ENCODE assay signal across 8 mouse cellular contexts in the genomic region with DNA sequence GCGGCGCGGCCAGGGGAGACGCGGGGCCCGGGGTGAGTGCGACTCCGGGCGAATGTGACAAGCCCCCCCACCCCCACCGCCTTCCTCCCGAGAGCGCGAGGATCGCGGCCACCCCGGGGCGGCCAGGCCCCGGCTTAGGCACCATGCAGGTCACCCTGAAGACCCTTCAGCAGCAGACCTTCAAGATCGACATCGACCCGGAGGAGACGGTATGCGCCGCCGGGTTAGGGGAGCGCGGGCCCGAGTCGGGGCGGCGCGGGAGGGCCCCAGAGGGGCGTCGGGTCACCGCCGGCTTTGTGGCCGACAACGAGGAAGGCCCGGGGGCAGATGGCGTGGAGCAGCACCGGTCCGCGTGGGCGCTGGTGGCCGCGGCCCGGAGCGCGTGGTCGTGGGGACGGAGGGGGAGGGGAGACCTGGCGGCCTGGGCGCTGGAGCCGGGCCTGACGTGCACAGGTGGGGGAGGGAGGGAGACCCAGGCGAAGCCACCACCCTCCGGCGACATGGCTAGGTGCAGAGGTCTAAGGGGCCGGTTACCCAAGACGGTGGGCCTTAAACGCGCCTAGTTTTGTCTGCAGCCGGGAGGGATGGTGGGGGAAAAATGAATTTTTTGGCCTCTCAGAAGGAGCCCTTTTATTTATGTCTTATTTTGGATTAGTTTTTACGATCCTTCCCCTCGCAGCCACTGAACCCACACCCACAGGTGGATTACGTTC. TPM values are rescaled to one million over a fixed set of nuclear protein-coding genes. Genes with fewer than 3 reads are reported as not detected.
DNase-seq lines count a peak whose midpoint lies in the region; ATAC-seq lines count a peak whose summit lies in the region.

No protein-coding gene starts in this region.

- H3K4me3 ChIP-seq in forebrain, embryonic 13.5 days: peak overlapping the region; percentile 99
- H3K4me3 ChIP-seq in hindbrain, embryonic 16.5 days (ENCODE audit: low read length): peak overlapping the region; percentile 97
- H3K4me3 ChIP-seq in limb, embryonic 15.5 days: peak overlapping the region; percentile 96
- peak overlapping the region; percentile 99 for H3K4me3 ChIP-seq in midbrain, embryonic 13.5 days (replicated peaks)

- under 1% methylated on average over 63 of the region's 66 CpGs for WGBS in forebrain, embryonic 13.5 days
- WGBS in hindbrain, embryonic 16.5 days: under 1% methylated on average over 49 of the region's 66 CpGs
- under 1% methylated on average over 50 of the region's 66 CpGs for WGBS in limb, embryonic 15.5 days
- WGBS in midbrain, embryonic 13.5 days: under 1% methylated on average over 62 of the region's 66 CpGs

- no peaks in the 10 kb centered on the region for H3K9me3 ChIP-seq in forebrain, embryonic 13.5 days (replicated peaks)
- H3K9me3 ChIP-seq in hindbrain, embryonic 16.5 days (ENCODE audit: control insufficient read depth, low read length): no peaks in the 10 kb centered on the region
- H3K9me3 ChIP-seq in limb, embryonic 15.5 days: no peaks in the 10 kb centered on the region
- no peaks in the 10 kb centered on the region for H3K9me3 ChIP-seq in midbrain, embryonic 13.5 days

- peaks cover 34% of the 10 kb centered on the region for H3K4me1 ChIP-seq in forebrain, embryonic 13.5 days
- H3K4me1 ChIP-seq in hindbrain, embryonic 16.5 days (ENCODE audit: control insufficient read depth, insufficient read depth, low read depth, low read length): peaks cover 25% of the 10 kb centered on the region
- peaks cover 11% of the 10 kb centered on the region for H3K4me1 ChIP-seq in limb, embryonic 15.5 days
- H3K4me1 ChIP-seq in midbrain, embryonic 13.5 days (replicated peaks): peaks cover 33% of the 10 kb centered on the region

- peak; percentile 31 for ATAC-seq in frontal cortex, adult (ENCODE audit: low TSS enrichment)
- peak; percentile 54 for ATAC-seq in forebrain, embryonic 13.5 days
- peak; percentile 53 for ATAC-seq in hindbrain, embryonic 16.5 days
- ATAC-seq in limb, embryonic 15.5 days (ENCODE audit: insufficient number of reproducible peaks, low FRiP score, low TSS enrichment, low read depth): peak; percentile 8
- ATAC-seq in midbrain, embryonic 13.5 days: peak; percentile 73

- peak overlapping the region; percentile 76 for H3K4me2 ChIP-seq in forebrain, embryonic 13.5 days
- H3K4me2 ChIP-seq in hindbrain, embryonic 16.5 days (ENCODE audit: low read length): peak overlapping the region; percentile 80
- peak overlapping the region; percentile 47 for H3K4me2 ChIP-seq in limb, embryonic 15.5 days
- H3K4me2 ChIP-seq in midbrain, embryonic 13.5 days (replicated peaks): peak overlapping the region; percentile 68

- H3K9ac ChIP-seq in forebrain, embryonic 13.5 days: peak overlapping the region; percentile 95
- peak overlapping the region; percentile 97 for H3K9ac ChIP-seq in hindbrain, embryonic 16.5 days (ENCODE audit: low read depth, low read length)
- peak overlapping the region; percentile 89 for H3K9ac ChIP-seq in limb, embryonic 15.5 days
- peak overlapping the region; percentile 93 for H3K9ac ChIP-seq in midbrain, embryonic 13.5 days (replicated peaks)

- no peak for DNase-seq in frontal cortex, postnatal 14 days (ENCODE audit: low spot score in 2 of 2)
- DNase-seq in adrenal gland, postnatal 14 days: peak; percentile 71
- peak; percentile 41 to 51 for DNase-seq in spleen, postnatal 36 days (ENCODE audit: low spot score in 2 of 2)

- H3K27me3 ChIP-seq in forebrain, embryonic 13.5 days: no peaks in the 10 kb centered on the region
- no peaks in the 10 kb centered on the region for H3K27me3 ChIP-seq in hindbrain, embryonic 16.5 days (replicated peaks; ENCODE audit: control insufficient read depth, insufficient read depth, low read length)
- no peaks in the 10 kb centered on the region for H3K27me3 ChIP-seq in limb, embryonic 15.5 days
- no peaks in the 10 kb centered on the region for H3K27me3 ChIP-seq in midbrain, embryonic 13.5 days

- H3K36me3 ChIP-seq in forebrain, embryonic 13.5 days (ENCODE audit: poor library complexity, severe bottlenecking): no peaks in the 10 kb centered on the region
- H3K36me3 ChIP-seq in hindbrain, embryonic 16.5 days (ENCODE audit: control insufficient read depth, insufficient read depth, low read length): no peaks in the 10 kb centered on the region
- no peaks in the 10 kb centered on the region for H3K36me3 ChIP-seq in limb, embryonic 15.5 days
- H3K36me3 ChIP-seq in midbrain, embryonic 13.5 days: no peaks in the 10 kb centered on the region

- peak overlapping the region; percentile 92 for H3K27ac ChIP-seq in forebrain, embryonic 13.5 days
- peak overlapping the region; percentile 96 for H3K27ac ChIP-seq in hindbrain, embryonic 16.5 days (ENCODE audit: low read depth, low read length)
- H3K27ac ChIP-seq in limb, embryonic 15.5 days: peak overlapping the region; percentile 93
- H3K27ac ChIP-seq in midbrain, embryonic 13.5 days: peak overlapping the region; percentile 94

RNA-seq across cellular contexts. Expression of gene Rad23b, which starts 0.5 kb away (rescaled TPM):
- 128 and 132 TPM in 2 replicates for total RNA-seq in adrenal gland, postnatal 14 days (2021)
- 86.2 and 89.5 TPM in 2 replicates for polyA plus RNA-seq in forebrain, embryonic 13.5 days (2015; fragmentation: Nextera tagmentation; extraction: Ambion mirVana)
- polyA plus RNA-seq in hindbrain, embryonic 16.5 days (2015; fragmentation: Nextera tagmentation; extraction: Ambion mirVana): 85.4 and 88.0 TPM in 2 replicates
- polyA plus RNA-seq in limb, embryonic 15.5 days (2015; fragmentation: Nextera tagmentation; extraction: Ambion mirVana): 63.1 and 97.0 TPM in 2 replicates
- polyA plus RNA-seq in midbrain, embryonic 13.5 days (2015; fragmentation: Nextera tagmentation; extraction: Ambion mirVana): 82.9 and 93.9 TPM in 2 replicates

Comparison
In these comparisons a context has a peak if more than half of its experiments do, and no peak if none do; other contexts are left out.
1. ATAC-seq: peak in every context shown above with its lines; median percentile 73 in midbrain, embryonic 13.5 days; 54 in forebrain, embryonic 13.5 days; 53 in hindbrain, embryonic 16.5 days; 31 in frontal cortex, adult; 8 in limb, embryonic 15.5 days.
2. DNase-seq: peak in adrenal gland, postnatal 14 days (single experiment) and spleen, postnatal 36 days (2 of 2); none in frontal cortex, postnatal 14 days (0 of 2).
3. Peak in every context shown above with its lines, with median percentiles within 50 percentile points of each other: H3K27ac ChIP-seq, H3K4me2 ChIP-seq, H3K4me3 ChIP-seq and H3K9ac ChIP-seq.